19 mouse cellular contexts compared by ENCODE assay signal in the genomic region with DNA sequence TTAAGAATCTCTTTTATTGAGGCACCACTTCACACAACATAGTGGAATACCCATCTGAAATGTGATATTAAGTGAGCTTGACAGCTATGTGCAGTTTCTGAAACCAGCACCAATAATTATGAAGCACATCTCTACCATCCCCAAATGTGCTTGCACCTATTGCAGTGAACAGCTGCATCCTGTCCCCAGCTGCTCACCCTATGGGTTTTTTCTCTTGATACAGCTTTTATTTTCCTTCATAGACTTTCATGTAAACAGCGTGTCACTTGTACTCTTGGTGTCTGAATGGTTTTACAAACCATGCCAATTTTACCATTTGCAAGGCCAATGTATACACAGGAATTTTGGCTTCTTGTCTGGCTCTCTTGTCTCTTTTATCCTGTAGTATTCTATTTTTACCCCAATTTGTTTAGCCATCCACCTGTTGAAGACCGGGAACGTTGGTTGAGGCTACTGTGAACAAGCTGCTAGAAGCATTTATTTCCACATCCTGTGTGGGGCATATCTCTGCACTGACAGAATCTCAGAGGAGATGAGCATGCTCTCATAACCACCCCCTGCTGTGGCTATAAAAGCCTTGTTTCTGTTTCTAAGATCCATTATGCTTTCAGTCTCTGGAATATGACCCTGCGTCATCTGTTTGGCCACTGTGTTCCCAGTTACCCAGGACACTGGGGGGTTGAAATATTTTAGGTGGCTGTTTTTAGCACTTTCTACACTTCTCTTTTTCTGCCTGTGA.
DNase-seq lines count a peak whose midpoint lies in the region; ATAC-seq and TF ChIP-seq lines count a peak whose summit lies in the region.
"Had no signal": no experiment of that assay in that cellular context is flagged by ENCODE, and none has a peak within 500 bp of the region (broad histone marks: within the 10 kb centered on the region; RNA-seq: fewer than 3 reads in every experiment).

No protein-coding gene starts in this region.

- no peak for TF ChIP-seq CTCF in lung, embryonic 14.5 days (IDR thresholded peaks at IDR 0.05; ENCODE audit: low read depth)
- no peak for TF ChIP-seq CTCF in lung, adult 2 months (IDR thresholded peaks at IDR 0.05; ENCODE audit: insufficient read depth, low read length)

- no peak overlapping the region for H3K4me3 ChIP-seq in lung, embryonic 14.5 days (ENCODE audit: low read depth, low read length)
- no peak overlapping the region for H3K4me3 ChIP-seq in lung, adult 2 months (replicated peaks; ENCODE audit: extremely low read depth, low read depth, low read length)
- H3K4me3 ChIP-seq: forebrain, embryonic 13.5 days; heart, embryonic 10.5 days; megakaryocyte, embryonic 14.5 days had no signal

- H3K27ac ChIP-seq in lung, embryonic 14.5 days (ENCODE audit: low read depth): no peak overlapping the region
- H3K27ac ChIP-seq: forebrain, embryonic 13.5 days; heart, embryonic 10.5 days; hindbrain, postnatal 0 days; liver, embryonic 14.5 days had no signal

- H3K4me2 ChIP-seq in lung, embryonic 14.5 days: no peak overlapping the region
- H3K4me2 ChIP-seq: forebrain, embryonic 13.5 days had no signal

- ATAC-seq in lung, embryonic 14.5 days (ENCODE audit: insufficient read depth): peak; percentile 87
- ATAC-seq: forebrain, embryonic 13.5 days; hindbrain, postnatal 0 days had no signal

- no peaks in the 10 kb centered on the region for H3K36me3 ChIP-seq in lung, embryonic 14.5 days (ENCODE audit: insufficient read depth)
- H3K36me3 ChIP-seq: heart, embryonic 10.5 days had no signal

- no peak for TF ChIP-seq POLR2A in lung, adult 2 months (IDR thresholded peaks at IDR 0.05; ENCODE audit: borderline replicate concordance, extremely low read depth, low read depth, low read length)

- no peaks in the 10 kb centered on the region for H3K27me3 ChIP-seq in lung, embryonic 14.5 days (ENCODE audit: insufficient read depth, low read length)
- H3K27me3 ChIP-seq: forebrain, embryonic 13.5 days; megakaryocyte, embryonic 14.5 days had no signal

- H3K9ac ChIP-seq in lung, embryonic 14.5 days: no peak overlapping the region
- H3K9ac ChIP-seq: forebrain, embryonic 13.5 days; liver, embryonic 14.5 days had no signal

- peak; percentile 4 for DNase-seq in embryo, embryonic 11 days
- no peak for DNase-seq in embryo, embryonic 10 days (ENCODE audit: low spot score)
- peak; percentile 82 for DNase-seq in lung, embryonic 14.5 days
- no peak for DNase-seq in lung, adult 2 months
- peak; percentile 25 for DNase-seq in brain, adult 2 months (ENCODE audit: low read depth, low spot score)
- peak; percentile 51 for DNase-seq in thymus, postnatal 0 days (ENCODE audit: low spot score)
- no peak for DNase-seq in spleen, postnatal 14 days (ENCODE audit: low spot score in 2 of 2)
- DNase-seq in cerebellum, adult 11 months: no peak
- DNase-seq: cerebellum, adult 11-12 months; heart, postnatal 4 days; kidney, adult 18-20 months; kidney, postnatal 4 days; layer of hippocampus, postnatal 36 days; right cerebral cortex, postnatal 25 days had no signal

- H3K9me3 ChIP-seq in lung, embryonic 14.5 days (ENCODE audit: low read depth, low read length): no peaks in the 10 kb centered on the region
- H3K9me3 ChIP-seq: forebrain, embryonic 13.5 days; heart, embryonic 10.5 days; megakaryocyte, embryonic 14.5 days had no signal

- WGBS in lung, embryonic 14.5 days: 34% methylated on average over 4 of the region's 4 CpGs
- WGBS in lung, adult 2 months: 43% methylated on average over 4 of the region's 4 CpGs

- no peaks in the 10 kb centered on the region for H3K4me1 ChIP-seq in lung, embryonic 14.5 days (ENCODE audit: insufficient read depth)
- no peaks in the 10 kb centered on the region for H3K4me1 ChIP-seq in lung, adult 2 months (ENCODE audit: control insufficient read depth, insufficient read depth, low read length)
- H3K4me1 ChIP-seq: forebrain, embryonic 13.5 days; megakaryocyte, embryonic 14.5 days had no signal

Comparison
In these comparisons a context has a peak if more than half of its experiments do, and no peak if none do; other contexts are left out.
1. DNase-seq: peak in embryo, embryonic 11 days (single experiment), lung, embryonic 14.5 days (single experiment), brain, adult 2 months (single experiment) and thymus, postnatal 0 days (single experiment); none in embryo, embryonic 10 days (single experiment), lung, adult 2 months (single experiment), spleen, postnatal 14 days (0 of 2) and cerebellum, adult 11 months (single experiment).